Mouse (Mus musculus) megakaryocyte progenitor cell, adult 5-6 weeks (primary cell): ENCODE results near the gene Klc1. TPM values are rescaled to one million over a fixed set of nuclear protein-coding genes. Genes with fewer than 3 reads are reported as not detected.
A peak's percentile ranks its signal among the peaks of the same experiment; 100 is the strongest.

Source experiments
- ATAC-seq: replicated peaks from 2 replicates; pipeline ENCODE4 v1.8.0; 2016; ENCODE audit warnings: mild to moderate bottlenecking, moderate TSS enrichment, inconsistent platforms; ENCODE audit not compliant: poor library complexity
- total RNA-seq, 2 experiments: library from RNA; stranded (forward) in 1 of 2; stranded (reverse) in 1 of 2; fragments of 157-497, 149-512 nt in 1 of 2; fragments of 200-1000 nt in 1 of 2; gene quantifications; 2 replicates each; pipeline versions ENCODE4 v1.2.3 to v1.2.4; 2015 to 2017

The Klc1 gene
- total RNA-seq, 2 experiments from 2014 or later, result 24.1 to 76.1 TPM

GRCm38 (mm10) chr12:111846815-111847214, 88.2 kb downstream of the Klc1 start:
- no peak for ATAC-seq

DNA sequence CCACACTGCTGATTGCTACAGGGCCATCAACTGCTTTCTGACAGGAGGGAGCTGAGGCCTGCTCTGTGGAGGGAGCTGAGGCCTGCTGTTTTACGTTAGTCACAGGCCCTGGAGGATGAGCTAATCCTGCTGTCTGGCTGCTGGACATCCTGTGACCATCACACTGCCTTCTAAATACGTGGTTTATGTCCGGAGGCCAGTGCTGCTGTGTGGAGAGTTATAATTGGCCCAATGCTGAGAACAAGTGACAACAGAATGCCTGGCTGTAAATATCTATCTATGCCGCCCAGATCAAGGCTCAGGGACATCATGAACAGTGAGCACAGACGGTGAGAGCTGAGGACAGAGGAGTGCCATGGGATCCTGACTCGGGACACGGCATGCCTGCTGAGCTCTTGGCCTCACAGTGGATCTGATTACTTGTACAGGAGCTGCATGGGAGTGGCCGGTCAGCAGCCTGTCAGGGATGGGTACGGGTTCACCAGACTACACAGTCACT, 89.7 kb downstream of the Klc1 start:
- ATAC-seq, result no peak

- peak; percentile 46; the same call in 1 of the 2 replicates for ATAC-seq
These were observed 92.6 kb downstream of the Klc1 start for GRCm38 (mm10) chr12:111851235-111851634.

DNA sequence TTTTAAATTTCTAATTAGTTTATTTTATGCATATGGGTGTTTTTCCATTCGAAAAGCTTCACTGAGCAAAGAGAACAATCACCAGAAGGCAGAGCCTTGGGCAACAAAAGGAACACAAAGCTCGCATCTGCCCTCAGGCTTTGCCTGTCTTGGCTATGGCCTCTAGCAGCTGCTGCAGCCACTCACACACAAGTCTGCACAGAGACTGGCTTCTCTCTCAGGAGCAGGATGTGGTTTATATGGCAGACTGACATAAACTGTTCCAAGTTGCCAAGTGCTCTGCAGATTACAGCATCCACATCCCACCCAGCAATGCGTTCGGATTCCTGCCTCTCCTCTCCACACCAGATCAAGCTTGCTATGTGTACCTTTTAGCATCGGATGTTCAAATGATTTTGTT, 93.1 kb downstream of the Klc1 start:
- ATAC-seq, result 0 out of 2 replicates have a peak, but pooled peaks have one; percentile 20

- peak; percentile 80 for ATAC-seq
These were observed 94.4 kb downstream of the Klc1 start for GRCm38 (mm10) chr12:111853011-111853436.

- no peak for ATAC-seq
These were observed 94.9 kb downstream of the Klc1 start for GRCm38 (mm10) chr12:111853546-111853945.

DNA sequence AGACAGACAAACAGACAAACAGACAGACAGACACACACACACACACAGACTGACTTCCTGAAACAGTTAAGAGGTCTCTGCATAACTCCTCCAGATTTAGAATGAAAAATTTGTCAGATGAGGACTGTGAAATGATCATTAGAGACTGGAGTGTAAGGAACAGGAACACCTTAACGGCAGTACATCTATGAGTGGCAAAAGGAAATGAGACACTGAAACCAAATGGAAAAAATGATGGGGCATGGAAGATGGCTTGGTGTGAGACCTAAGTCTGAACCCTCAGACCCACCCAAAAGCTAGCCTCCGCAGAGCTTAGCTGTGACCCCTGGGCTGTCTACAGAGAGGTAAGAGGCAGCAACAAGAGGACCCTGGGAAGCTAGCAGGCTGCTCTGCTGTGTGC, 96.8 kb downstream of the Klc1 start:
- ATAC-seq, result no peak

Other genes with a start within 250 kb of the Klc1 start
- gene Eif5, start 220.8 kb upstream of the Klc1 start, total RNA-seq (2015), result 349 and 403 TPM in 2 replicates
- gene Eif5, start 220.8 kb upstream of the Klc1 start, total RNA-seq (2017), result 221 and 322 TPM in 2 replicates
- 60.2 and 88.1 TPM in 2 replicates for gene Mark3, start 184.3 kb upstream of the Klc1 start, total RNA-seq (2015)
- gene Mark3, start 184.3 kb upstream of the Klc1 start, total RNA-seq (2017), result 63.5 and 73.1 TPM in 2 replicates
- gene Ckb, start 86.5 kb upstream of the Klc1 start, total RNA-seq (2015), result 0.85 and 1.8 TPM in 2 replicates
- 2.0 and 4.1 TPM in 2 replicates for gene Ckb, start 86.5 kb upstream of the Klc1 start, total RNA-seq (2017)
- 8.6 and 8.8 TPM in 2 replicates for gene Trmt61a, start 80.7 kb upstream of the Klc1 start, total RNA-seq (2015)
- gene Trmt61a, start 80.7 kb upstream of the Klc1 start, total RNA-seq (2017), result 8.0 and 11.2 TPM in 2 replicates
- 23.6 and 25.8 TPM in 2 replicates for gene Bag5, start 45.6 kb upstream of the Klc1 start, total RNA-seq (2015)
- 29.2 and 46.3 TPM in 2 replicates for gene Bag5, start 45.6 kb upstream of the Klc1 start, total RNA-seq (2017)
- gene Apopt1, start 45.6 kb upstream of the Klc1 start, total RNA-seq (2015), result 67.5 and 72.1 TPM in 2 replicates
- 54.7 and 55.7 TPM in 2 replicates for gene Apopt1, start 45.6 kb upstream of the Klc1 start, total RNA-seq (2017)
- gene Xrcc3, start 55.0 kb downstream of the Klc1 start, total RNA-seq (2015), result 8.8 and 14.8 TPM in 2 replicates
- 8.2 and 15.1 TPM in 2 replicates for gene Xrcc3, start 55.0 kb downstream of the Klc1 start, total RNA-seq (2017)
- 7.5 and 8.7 TPM in 2 replicates for gene Zfyve21, start 55.3 kb downstream of the Klc1 start, total RNA-seq (2015)
- 7.5 and 9.6 TPM in 2 replicates for gene Zfyve21, start 55.3 kb downstream of the Klc1 start, total RNA-seq (2017)
- 5.4 and 9.3 TPM in 2 replicates for gene Ppp1r13b, start 149.3 kb downstream of the Klc1 start, total RNA-seq (2015)
- gene Ppp1r13b, start 149.3 kb downstream of the Klc1 start, total RNA-seq (2017), result 3.7 and 7.5 TPM in 2 replicates
- 491 and 507 TPM in 2 replicates for gene Atp5mpl, start 208.1 kb downstream of the Klc1 start, total RNA-seq (2015)
- gene Atp5mpl, start 208.1 kb downstream of the Klc1 start, total RNA-seq (2017), result 601 and 839 TPM in 2 replicates
- gene Tdrd9, start 212.7 kb downstream of the Klc1 start, total RNA-seq (2015), result not detected in 2 replicates
- gene Tdrd9, start 212.7 kb downstream of the Klc1 start, total RNA-seq (2017), result not detected in 2 replicates
- gene Rd3l, start 222.5 kb downstream of the Klc1 start, total RNA-seq (2015), result not detected in 2 replicates
- gene Rd3l, start 222.5 kb downstream of the Klc1 start, total RNA-seq (2017), result not detected in 2 replicates